Mouse (Mus musculus) megakaryocyte, embryonic 14.5 days (primary cell): ENCODE measurements around the gene Nav1.

Source experiments
- FLI1 ChIP-seq: IDR thresholded peaks from 2 replicates; pipeline ENCODE4 v1.6.1; 2012; ENCODE audit warnings: low read length, inconsistent platforms, mixed read lengths
- GATA1 ChIP-seq: IDR thresholded peaks from 3 replicates; pipeline ENCODE4 v1.6.1; 2012; ENCODE audit warnings: mixed read lengths, low read length, inconsistent platforms, borderline replicate concordance

DNA sequence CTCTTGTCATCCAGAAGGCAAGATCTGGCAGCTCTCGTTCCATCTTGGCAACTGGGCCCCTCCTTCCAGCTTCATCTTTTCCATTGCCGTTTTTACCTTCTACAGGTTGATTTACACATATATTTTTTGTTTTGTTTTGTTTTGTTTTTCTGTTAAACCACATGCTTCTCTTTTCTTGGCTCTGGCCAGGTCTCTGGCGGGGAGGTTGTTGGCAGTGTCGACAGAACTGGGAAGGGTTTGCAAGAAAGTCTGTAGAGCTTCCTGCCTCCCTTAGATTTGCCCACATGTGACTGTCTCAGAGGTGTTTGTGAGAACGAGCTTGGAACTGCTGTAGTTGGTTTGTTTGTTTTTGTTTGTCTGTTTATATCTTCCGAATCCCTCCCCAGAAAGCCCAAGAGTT, 166.1 kb downstream of the Nav1 start:
- no peak for TF ChIP-seq FLI1
- no peak for TF ChIP-seq GATA1
